Mouse (Mus musculus): ENCODE data around the gene Rorc.

DNA sequence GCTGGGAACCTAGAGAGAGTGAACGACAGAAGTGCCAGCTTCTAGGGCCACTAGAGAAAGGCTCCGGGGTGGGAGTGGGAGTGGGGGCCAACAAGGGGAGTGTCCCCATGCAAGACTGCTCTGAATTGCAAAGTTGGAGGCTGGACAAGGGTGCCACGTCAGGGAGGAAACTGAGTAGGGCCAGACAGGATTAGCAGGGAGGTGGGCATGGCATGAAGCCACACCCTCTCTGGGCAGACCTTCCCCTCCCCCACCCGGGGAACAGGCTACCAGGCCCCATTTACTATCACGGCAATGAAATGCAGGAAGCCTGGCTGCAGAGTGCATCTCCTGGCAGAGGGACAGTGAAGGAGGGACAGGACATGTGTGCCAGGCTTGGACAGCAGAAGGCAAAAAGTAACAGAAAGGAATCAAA, 1.0 kb downstream of the Rorc start:
- TF ChIP-seq CTCF (IDR thresholded peaks at IDR 0.05; ENCODE audit: low read depth, low read length) (no peak), POLR2A (IDR thresholded peaks at IDR 0.05; ENCODE audit: insufficient read depth, low read length) (no peak), EP300 (IDR thresholded peaks at IDR 0.05; ENCODE audit: insufficient read depth, low read depth, low read length) (no peak)
